Mouse (Mus musculus) forebrain, embryonic 16.5 days (tissue): ENCODE results near the gene Tnfrsf14. TPM values are rescaled to one million over a fixed set of nuclear protein-coding genes. Genes with fewer than 3 reads are reported as not detected.

Source experiments
- ATAC-seq: fragments of 200-750 bp; cut with Nextera tagmentation; 2 replicates; pipeline ENCODE4 v1.8.0; 2017; ENCODE audit warnings: mild to moderate bottlenecking, moderate library complexity
- H3K27ac ChIP-seq: fragments of 300-500 bp; sonication (generic); 2 replicates; pipeline ENCODE4 v1.5.1; 2014; ENCODE audit warnings: low read length, control low read depth
- H3K27me3 ChIP-seq: fragments of 300-500 bp; sonication (generic); replicated peaks from 2 replicates; pipeline ENCODE4 v1.6.1; 2014; ENCODE audit warnings: low read length; ENCODE audit not compliant: control insufficient read depth, insufficient read depth
- H3K36me3 ChIP-seq: fragments of 300-500 bp; sonication (generic); 2 replicates; pipeline ENCODE4 v1.6.1; 2014; ENCODE audit not compliant: control insufficient read depth, insufficient read depth
- H3K4me1 ChIP-seq: fragments of 300-500 bp; sonication (generic); replicated peaks from 2 replicates; pipeline ENCODE4 v1.6.1; 2014; ENCODE audit warnings: low read length; ENCODE audit not compliant: control insufficient read depth, insufficient read depth
- H3K4me2 ChIP-seq: fragments of 300-500 bp; sonication (generic); 2 replicates; pipeline ENCODE4 v1.6.1; 2014; ENCODE audit warnings: mild to moderate bottlenecking, low read length, control low read depth
- H3K4me3 ChIP-seq: fragments of 300-500 bp; sonication (generic); replicated peaks from 2 replicates; pipeline ENCODE4 v1.5.1; 2014; ENCODE audit warnings: mild to moderate bottlenecking, low read length, control low read depth
- H3K9ac ChIP-seq: fragments of 300-500 bp; sonication (generic); replicated peaks from 2 replicates; pipeline ENCODE4 v1.6.1; 2014; ENCODE audit warnings: low read depth, low read length, control low read depth
- H3K9me3 ChIP-seq: fragments of 300-500 bp; sonication (generic); 2 replicates; pipeline ENCODE4 v1.6.1; 2016; ENCODE audit warnings: low read length; ENCODE audit not compliant: control insufficient read depth
- WGBS: fragments of 180-500 bp; shearing (Covaris S2); extraction: QIAGEN DNeasy Blood & Tissue Kit; methylation state at CpG from one replicate; pipeline ENCODE4 v1.1.7; 2014; 5-methylcytosine and 5-hydroxymethylcytosine counted together
- polyA plus RNA-seq: library from polyadenylated mRNA; unstranded; fragments of >200 nt; fragmentation: Nextera tagmentation; extraction: Ambion mirVana; gene quantifications from 2 replicates; pipeline ENCODE4 v1.2.1, GENCODE M21; 2015

Gene Tnfrsf14
- polyA plus RNA-seq, 1 experiment from 2014 or later: 0.27 TPM

DNA sequence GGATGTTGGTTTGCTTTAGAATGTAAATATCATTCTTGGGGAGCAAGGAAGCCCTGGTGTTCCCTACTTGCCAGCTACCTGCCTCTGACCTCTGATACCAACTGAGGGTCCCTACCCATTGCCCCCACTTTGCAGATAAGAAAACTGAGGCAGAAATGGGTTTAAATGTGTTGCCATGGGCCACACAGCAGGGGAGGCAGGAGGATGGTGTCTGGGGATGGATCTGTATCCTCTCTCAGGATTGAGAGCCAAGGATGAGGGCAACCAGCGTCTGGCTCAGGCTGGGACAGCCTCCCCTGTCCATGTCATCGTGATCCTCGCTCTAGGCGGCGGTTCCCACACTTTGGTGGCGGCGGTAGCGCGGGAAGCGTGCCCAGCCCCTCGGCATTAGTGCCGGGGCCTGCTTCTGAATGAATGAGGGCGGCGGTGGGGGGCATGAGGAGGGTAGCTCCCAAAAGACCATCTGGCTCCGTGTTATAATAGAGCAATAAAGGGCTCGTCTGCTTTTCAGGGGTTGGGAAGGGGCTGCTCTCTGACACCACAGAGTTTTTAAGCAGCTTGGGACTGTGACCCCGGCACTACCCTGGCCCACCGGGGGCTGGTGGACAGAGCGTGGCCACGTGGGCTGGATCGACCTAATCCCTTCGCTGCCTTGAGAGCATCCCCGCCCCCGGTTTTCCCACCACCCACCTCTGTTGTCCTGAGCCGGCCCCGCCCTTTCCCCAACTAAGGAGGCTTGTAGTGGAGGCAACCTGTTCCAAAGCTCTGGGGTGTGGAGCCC lies 24.3 kb upstream of the Tnfrsf14 start:
- Histone ChIP-seq H3K27ac (no peak overlapping the region), H3K9ac (no peak overlapping the region; the same call in 1 of the 2 replicates), H3K4me2 (peak overlapping the region; percentile 33; the same call in 1 of the 2 replicates), H3K4me3 (no peak overlapping the region), H3K9me3 (no peaks in the 10 kb centered on the region), H3K4me1 (peaks cover 38% of the 10 kb centered on the region), H3K27me3 (no peaks in the 10 kb centered on the region), H3K36me3 (no peaks in the 10 kb centered on the region)
- ATAC-seq: peak; percentile 34
- WGBS: under 1% methylated on average over 26 of the region's 26 CpGs

- Histone ChIP-seq H3K27me3 (no peaks in the 10 kb centered on the region), H3K4me3 (0 out of 2 replicates have a peak overlapping the region, but pooled peaks have one; percentile 5), H3K36me3 (no peaks in the 10 kb centered on the region), H3K27ac (peak overlapping the region; percentile 77; the same call in 1 of the 2 replicates), H3K4me1 (peaks cover 38% of the 10 kb centered on the region), H3K4me2 (peak overlapping the region; percentile 12; the same call in 1 of the 2 replicates), H3K9me3 (no peaks in the 10 kb centered on the region), H3K9ac (no peak overlapping the region)
- WGBS: 2% methylated on average over 15 of the region's 16 CpGs
- ATAC-seq: no peak
These were observed 21.2 kb upstream of the Tnfrsf14 start for GRCm38 (mm10) chr4:154949589-154949982.

GRCm38 (mm10) chr4:154948940-154949588 lies 20.7 kb upstream of the Tnfrsf14 start:
- no peaks in the 10 kb centered on the region for H3K27me3 ChIP-seq
- no peak overlapping the region for H3K9ac ChIP-seq
- H3K9me3 ChIP-seq: no peaks in the 10 kb centered on the region
- ATAC-seq: peak; percentile 12
- H3K4me3 ChIP-seq: no peak overlapping the region
- 23% methylated on average over 6 of the region's 6 CpGs for WGBS
- H3K4me1 ChIP-seq: peaks cover 38% of the 10 kb centered on the region
- H3K27ac ChIP-seq: peak overlapping the region; percentile 77
- no peaks in the 10 kb centered on the region for H3K36me3 ChIP-seq
- peak overlapping the region; percentile 12; the same call in 1 of the 2 replicates for H3K4me2 ChIP-seq

DNA sequence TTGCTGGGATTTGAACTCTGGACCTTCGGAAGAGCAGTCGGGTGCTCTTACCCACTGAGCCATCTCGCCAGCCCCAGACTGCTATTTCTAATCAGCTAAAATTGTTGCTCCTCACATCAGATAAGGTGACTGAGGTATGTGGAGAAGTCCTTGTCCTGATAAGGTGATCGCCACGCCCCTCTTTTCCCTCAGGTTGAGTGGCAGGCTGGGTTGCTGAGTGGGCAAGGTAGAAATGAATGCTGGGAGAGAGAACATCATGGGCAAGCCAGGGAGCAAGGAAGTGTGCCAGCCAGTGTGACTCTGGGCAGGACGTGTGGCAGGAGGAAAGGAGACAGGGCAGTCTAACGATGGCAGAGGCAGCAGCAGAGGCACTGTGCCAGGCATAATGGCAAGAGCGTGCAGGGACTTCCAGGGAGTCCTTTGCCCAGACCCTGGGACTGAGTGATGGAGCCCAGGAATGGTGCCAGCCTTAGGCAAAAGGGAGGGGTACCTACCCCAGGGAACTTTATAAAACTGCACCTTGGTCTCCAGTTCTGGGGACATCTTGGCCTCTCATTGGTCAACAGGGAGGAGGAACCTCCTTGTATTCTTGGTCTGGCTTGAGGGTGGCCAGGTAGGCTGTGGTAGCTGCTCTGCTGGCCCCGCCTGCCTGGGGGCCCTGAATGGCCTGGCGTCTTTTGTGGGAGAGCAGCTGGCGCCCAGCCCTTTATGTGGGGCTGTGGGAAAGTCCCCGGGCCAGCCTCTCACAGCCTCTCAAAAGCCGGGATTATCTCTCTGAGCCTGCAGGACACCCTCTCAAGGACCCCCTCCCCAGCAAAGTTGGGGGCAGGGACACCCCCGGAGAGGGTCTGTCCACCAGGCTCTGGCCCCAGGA lies 19.9 kb upstream of the Tnfrsf14 start:
- Histone ChIP-seq H3K36me3 (no peaks in the 10 kb centered on the region), H3K9ac (no peak overlapping the region), H3K27ac (peak overlapping the region; percentile 77), H3K27me3 (no peaks in the 10 kb centered on the region), H3K9me3 (no peaks in the 10 kb centered on the region), H3K4me1 (peaks cover 35% of the 10 kb centered on the region), H3K4me3 (no peak overlapping the region), H3K4me2 (no peak overlapping the region; the same call in 1 of the 2 replicates)
- peak; percentile 82 for ATAC-seq
- 21% methylated on average over 14 of the region's 14 CpGs for WGBS

GRCm38 (mm10) chr4:154946319-154946718 lies 18.0 kb upstream of the Tnfrsf14 start:
- Histone ChIP-seq H3K4me2 (peak overlapping the region; percentile 57), H3K9me3 (no peaks in the 10 kb centered on the region), H3K9ac (peak overlapping the region; percentile 54), H3K36me3 (no peaks in the 10 kb centered on the region), H3K4me3 (peak overlapping the region; percentile 34), H3K27ac (no peak overlapping the region), H3K27me3 (no peaks in the 10 kb centered on the region), H3K4me1 (peaks cover 24% of the 10 kb centered on the region)
- ATAC-seq: peak; percentile 62
- WGBS: 2% methylated on average over 8 of the region's 8 CpGs

- H3K27ac ChIP-seq: no peak overlapping the region
- peak; percentile 67 for ATAC-seq
- WGBS: 16% methylated on average over 2 of the region's 2 CpGs
- no peaks in the 10 kb centered on the region for H3K36me3 ChIP-seq
- no peak overlapping the region for H3K4me2 ChIP-seq
- H3K9me3 ChIP-seq: no peaks in the 10 kb centered on the region
- no peak overlapping the region for H3K9ac ChIP-seq
- no peaks in the 10 kb centered on the region for H3K27me3 ChIP-seq
- no peak overlapping the region for H3K4me3 ChIP-seq
- peaks cover 20% of the 10 kb centered on the region for H3K4me1 ChIP-seq
These were observed 15.8 kb upstream of the Tnfrsf14 start for GRCm38 (mm10) chr4:154944121-154944590.

GRCm38 (mm10) chr4:154943323-154944039 lies 15.1 kb upstream of the Tnfrsf14 start:
- H3K9me3 ChIP-seq: no peaks in the 10 kb centered on the region
- H3K36me3 ChIP-seq: no peaks in the 10 kb centered on the region
- no peak overlapping the region for H3K9ac ChIP-seq
- H3K27ac ChIP-seq: no peak overlapping the region
- peaks cover 15% of the 10 kb centered on the region for H3K4me1 ChIP-seq
- ATAC-seq: no peak
- no peak overlapping the region for H3K4me2 ChIP-seq
- no peaks in the 10 kb centered on the region for H3K27me3 ChIP-seq
- no peak overlapping the region for H3K4me3 ChIP-seq
- 94% methylated on average over 6 of the region's 6 CpGs for WGBS

DNA sequence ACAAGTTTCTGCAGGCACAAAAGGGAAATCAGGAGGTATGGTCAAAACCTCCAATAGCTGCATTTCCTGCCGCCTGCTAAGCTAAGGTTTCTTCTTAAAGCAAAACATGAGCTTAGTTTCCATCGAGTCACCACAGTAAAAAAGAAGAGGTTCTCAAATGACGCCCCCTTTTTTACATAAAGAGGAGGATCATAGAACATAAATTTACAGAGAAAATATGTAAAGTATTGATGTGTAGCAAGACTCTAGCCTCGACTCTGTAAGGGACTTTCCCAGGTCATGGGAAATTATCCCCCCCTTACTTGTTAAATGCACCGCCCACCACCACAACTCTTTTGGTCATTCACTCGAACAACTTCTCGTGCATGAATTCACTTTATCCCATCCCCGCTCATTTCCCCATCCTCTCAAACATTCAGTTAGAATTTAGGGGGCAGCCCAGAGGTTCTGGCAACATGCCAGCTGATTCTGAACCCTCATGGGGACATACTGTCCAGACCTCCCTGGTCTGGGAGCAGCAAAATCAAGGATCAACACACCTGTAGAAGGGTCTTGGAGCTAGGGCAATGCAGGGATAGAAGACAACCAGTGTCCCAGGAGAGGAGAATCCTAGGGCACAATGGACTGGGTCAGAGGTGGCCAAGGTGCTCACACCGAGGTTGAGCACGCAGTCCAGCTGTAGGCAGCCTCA lies 14.4 kb upstream of the Tnfrsf14 start:
- Histone ChIP-seq H3K9me3 (no peaks in the 10 kb centered on the region), H3K27me3 (no peaks in the 10 kb centered on the region), H3K9ac (no peak overlapping the region), H3K36me3 (no peaks in the 10 kb centered on the region), H3K27ac (no peak overlapping the region), H3K4me3 (no peak overlapping the region), H3K4me2 (no peak overlapping the region), H3K4me1 (peaks cover 10% of the 10 kb centered on the region)
- WGBS: 90% methylated on average over 10 of the region's 10 CpGs
- ATAC-seq: no peak
